Mouse (Mus musculus) MEL (cell line): ENCODE measurements around the gene Ptpa. TPM values are rescaled to one million over a fixed set of nuclear protein-coding genes. Genes with fewer than 3 reads are reported as not detected.

Source experiments
- DNase-seq: peaks from one replicate; pipeline ENCODE4 v3.0.0; 2011; ENCODE audit warnings: low read depth, low spot score
- H3K27ac ChIP-seq: 2 replicates; pipeline ENCODE4 v1.5.1; 2012; ENCODE audit warnings: low read depth, mild to moderate bottlenecking, control low read depth, low read length, moderate library complexity; ENCODE audit not compliant: control insufficient read depth
- H3K27me3 ChIP-seq, 2 experiments: fragments of 150-350 bp in 1 of 2; sonication (generic) in 1 of 2; 2 replicates each; pipeline ENCODE4 v1.6.1; 2012; ENCODE audit warnings: low read length in 2 of 2, mild to moderate bottlenecking in 2 of 2, improper control_type of control experiment in 1 of 2, moderate library complexity in 1 of 2; ENCODE audit not compliant: insufficient read depth in 2 of 2, control insufficient read depth in 1 of 2
- H3K36me3 ChIP-seq, 2 experiments: 2 replicates each; pipeline ENCODE4 v1.6.1; 2012 to 2014; ENCODE audit warnings: low read length in 2 of 2, improper control_type of control experiment in 1 of 2, inconsistent platforms in 1 of 2, mild to moderate bottlenecking in 1 of 2; ENCODE audit not compliant: insufficient read depth in 2 of 2, control insufficient read depth in 1 of 2
- H3K4me1 ChIP-seq, 2 experiments: fragments of 150-350 bp in 1 of 2; sonication (generic) in 1 of 2; 2 replicates each; pipeline ENCODE4 v1.6.1; 2012; ENCODE audit warnings: low read length in 2 of 2, improper control_type of control experiment in 1 of 2, mild to moderate bottlenecking in 1 of 2; ENCODE audit not compliant: insufficient read depth in 2 of 2, control insufficient read depth in 1 of 2
- H3K4me3 ChIP-seq, 2 experiments: fragments of 150-350 bp in 1 of 2; sonication (generic) in 1 of 2; 2 replicates each; pipeline ENCODE4 v1.5.1; 2012; ENCODE audit warnings: low read depth in 2 of 2, low read length in 2 of 2, mild to moderate bottlenecking in 2 of 2, moderate library complexity in 2 of 2, control low read depth in 1 of 2, improper control_type of control experiment in 1 of 2; ENCODE audit not compliant: control insufficient read depth in 1 of 2, insufficient read depth in 1 of 2
- H3K79me2 ChIP-seq: 2 replicates; pipeline ENCODE4 v1.6.1; 2012; ENCODE audit warnings: mild to moderate bottlenecking, low read length, moderate library complexity; ENCODE audit not compliant: control insufficient read depth, poor library complexity, insufficient read depth
- H3K9ac ChIP-seq: 2 replicates; pipeline ENCODE4 v1.6.1; 2012; ENCODE audit warnings: low read depth, mild to moderate bottlenecking, control low read depth, low read length, moderate library complexity; ENCODE audit not compliant: control insufficient read depth, poor library complexity, severe bottlenecking
- H3K9me3 ChIP-seq: fragments of 150-350 bp; sonication (generic); replicated peaks from 2 replicates; pipeline ENCODE4 v1.6.1; 2012; ENCODE audit warnings: mild to moderate bottlenecking, low read length, improper control_type of control experiment, moderate library complexity; ENCODE audit not compliant: insufficient read depth
- BHLHE40 ChIP-seq: IDR thresholded peaks from 2 replicates; pipeline ENCODE4 v1.6.1; 2012; ENCODE audit warnings: low read depth, mild to moderate bottlenecking, inconsistent platforms, low read length, improper control_type of control experiment, borderline replicate concordance
- CHD2 ChIP-seq: IDR thresholded peaks from 2 replicates; pipeline ENCODE4 v1.6.1; 2011; ENCODE audit warnings: low read length, improper control_type of control experiment
- ETS1 ChIP-seq: IDR thresholded peaks from 2 replicates; pipeline ENCODE4 v1.6.1; 2012; ENCODE audit warnings: low read depth, mild to moderate bottlenecking, inconsistent platforms, low read length, improper control_type of control experiment, moderate library complexity
- GABPA ChIP-seq: IDR thresholded peaks from 2 replicates; pipeline ENCODE4 v1.6.1; 2012; ENCODE audit warnings: low read depth, mild to moderate bottlenecking, inconsistent platforms, low read length, improper control_type of control experiment, moderate library complexity
- GATA1 ChIP-seq: IDR thresholded peaks from 2 replicates; pipeline ENCODE4 v1.6.1; 2011; ENCODE audit warnings: low read depth, low read length, improper control_type of control experiment
- KAT2A ChIP-seq: conservative IDR thresholded peaks from 2 replicates; pipeline ENCODE4 v1.6.1; 2012; ENCODE audit warnings: low read depth, low read length, improper control_type of control experiment, inconsistent platforms
- MAX ChIP-seq: IDR thresholded peaks from 2 replicates; pipeline ENCODE4 v1.6.1; 2011; ENCODE audit warnings: low read length, improper control_type of control experiment
- MEF2A ChIP-seq: IDR thresholded peaks from 2 replicates; pipeline ENCODE4 v1.6.1; 2014; ENCODE audit warnings: low read depth, mild to moderate bottlenecking, inconsistent platforms, low read length, improper control_type of control experiment; ENCODE audit not compliant: poor library complexity, insufficient replicate concordance, severe bottlenecking; ENCODE audit errors: extremely low read depth
- MXI1 ChIP-seq: IDR thresholded peaks from 2 replicates; pipeline ENCODE4 v1.6.1; 2011; ENCODE audit warnings: mild to moderate bottlenecking, low read depth, low read length, improper control_type of control experiment
- MYB ChIP-seq: IDR thresholded peaks from 2 replicates; pipeline ENCODE4 v1.6.1; 2011; ENCODE audit warnings: mild to moderate bottlenecking, low read depth, low read length, improper control_type of control experiment
- NELFE ChIP-seq: IDR thresholded peaks from 2 replicates; pipeline ENCODE4 v1.6.1; 2011; ENCODE audit warnings: low read depth, low read length, improper control_type of control experiment
- POLR2A ChIP-seq, 2 experiments: IDR thresholded peaks; 2 replicates each; pipeline ENCODE4 v1.6.1; 2011 to 2012; ENCODE audit warnings: low read length in 2 of 2, mild to moderate bottlenecking in 2 of 2, control low read depth in 1 of 2, improper control_type of control experiment in 1 of 2, low read depth in 1 of 2, moderate library complexity in 1 of 2; ENCODE audit not compliant: control insufficient read depth in 1 of 2, insufficient read depth in 1 of 2, poor library complexity in 1 of 2
- POLR2AphosphoS2 ChIP-seq: IDR thresholded peaks from 2 replicates; pipeline ENCODE4 v1.6.1; 2011; ENCODE audit warnings: low read length, improper control_type of control experiment
- POLR2AphosphoS5 ChIP-seq: IDR thresholded peaks from 2 replicates; pipeline ENCODE4 v1.6.1; 2012; ENCODE audit warnings: low read depth, borderline replicate concordance, mild to moderate bottlenecking, inconsistent platforms, low read length, moderate library complexity, mixed read lengths
- RCOR1 ChIP-seq: IDR thresholded peaks from 2 replicates; pipeline ENCODE4 v1.6.1; 2012; ENCODE audit warnings: low read depth, mild to moderate bottlenecking, inconsistent platforms, low read length, improper control_type of control experiment
- SMC3 ChIP-seq: IDR thresholded peaks from 2 replicates; pipeline ENCODE4 v1.6.1; 2011; ENCODE audit warnings: low read depth, low read length, improper control_type of control experiment
- TAL1 ChIP-seq: IDR thresholded peaks from 2 replicates; pipeline ENCODE4 v1.6.1; 2012; ENCODE audit warnings: mild to moderate bottlenecking, inconsistent platforms, low read length, moderate library complexity, mixed read lengths
- TBP ChIP-seq: IDR thresholded peaks from 2 replicates; pipeline ENCODE4 v1.8.0; 2011; ENCODE audit warnings: low read depth, low read length, improper control_type of control experiment
- ZC3H11A ChIP-seq: IDR thresholded peaks from 2 replicates; pipeline ENCODE4 v1.6.1; 2012; ENCODE audit warnings: low read depth, mild to moderate bottlenecking, inconsistent platforms, low read length, improper control_type of control experiment
- ZKSCAN1 ChIP-seq: IDR thresholded peaks from 2 replicates; pipeline ENCODE4 v1.6.1; 2012; ENCODE audit warnings: low read depth, mild to moderate bottlenecking, inconsistent platforms, low read length, improper control_type of control experiment, moderate library complexity
- ZMIZ1 ChIP-seq: IDR thresholded peaks from 2 replicates; pipeline ENCODE4 v1.6.1; 2012; ENCODE audit warnings: low read depth, mild to moderate bottlenecking, inconsistent platforms, low read length, improper control_type of control experiment, moderate library complexity
- ZNF384 ChIP-seq: IDR thresholded peaks from 2 replicates; pipeline ENCODE4 v1.6.1; 2012; ENCODE audit warnings: low read depth, mild to moderate bottlenecking, inconsistent platforms, low read length, improper control_type of control experiment
- polyA plus RNA-seq, 2 experiments: library from polyadenylated mRNA; stranded (reverse) in 1 of 2; unstranded in 1 of 2; fragments of >175 nt in 1 of 2; fragments of >200 nt in 1 of 2; gene quantifications; 2 replicates each; pipeline versions ENCODE4 v1.2.1 to v1.2.4; 2012; ENCODE audit warnings: low replicate concordance in 2 of 2, low read depth in 1 of 2; ENCODE audit not compliant: insufficient read length in 2 of 2, insufficient read depth in 1 of 2, missing spikeins in 1 of 2
- total RNA-seq: library from RNA; depleted of rRNA; stranded (reverse); fragments of 300-350 nt; gene quantifications from 2 replicates; pipeline ENCODE4 v1.2.3, GENCODE M21; 2012

Gene Ptpa
- total and polyA plus RNA-seq, 3 experiments = 159 to 382 TPM; not detected in 1

DNA sequence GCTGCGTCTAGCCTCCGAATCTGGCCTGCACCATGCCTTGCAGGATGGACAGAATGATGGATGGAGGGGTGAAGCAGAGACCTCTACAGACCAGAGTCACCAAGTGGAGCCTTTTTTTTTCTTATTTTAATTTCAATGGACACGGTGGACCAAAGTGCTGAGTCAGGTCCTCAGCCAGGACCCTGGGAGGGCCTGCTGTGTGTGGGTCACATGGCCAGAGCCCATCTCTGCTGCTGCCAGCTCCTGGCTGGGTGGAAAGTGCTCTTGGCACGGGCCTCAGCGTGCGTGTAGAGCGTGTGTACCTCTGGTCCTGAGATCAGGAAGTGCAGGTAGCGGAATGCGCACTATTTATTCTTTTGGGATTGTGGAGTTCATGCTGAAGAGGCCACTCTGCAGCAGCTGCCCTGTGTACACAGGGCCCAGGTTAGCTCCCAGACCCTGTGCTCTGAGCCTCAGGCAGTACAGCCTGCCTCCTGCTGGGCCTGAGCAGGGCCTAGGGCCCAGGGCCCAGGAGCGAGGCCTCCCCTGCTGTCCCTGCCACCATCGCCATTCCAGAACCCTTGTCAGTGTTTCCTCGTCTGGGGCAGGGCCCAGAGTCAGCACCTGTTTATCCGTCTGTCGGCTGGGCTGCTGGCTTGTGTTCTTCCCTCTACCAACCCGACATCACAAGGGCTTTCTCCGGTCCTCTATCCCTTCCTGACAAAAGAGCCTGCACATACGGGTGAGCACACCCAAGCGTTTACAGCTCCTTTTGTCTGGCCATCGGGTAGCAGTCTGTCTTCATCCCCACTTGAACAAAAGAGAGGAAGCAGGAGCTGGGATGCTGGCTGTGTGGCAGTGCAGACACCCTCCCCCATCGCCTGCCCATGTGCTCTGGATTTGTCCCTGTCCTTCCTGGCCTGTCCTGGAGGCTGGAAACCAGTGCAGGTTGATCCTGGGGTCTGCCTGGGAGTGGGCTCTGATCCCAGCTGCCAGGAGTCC lies 16.4 kb upstream of the Ptpa start:
- no peaks in the 10 kb centered on the region; a peak in 1 of 4 replicates for H3K36me3 ChIP-seq

DNA sequence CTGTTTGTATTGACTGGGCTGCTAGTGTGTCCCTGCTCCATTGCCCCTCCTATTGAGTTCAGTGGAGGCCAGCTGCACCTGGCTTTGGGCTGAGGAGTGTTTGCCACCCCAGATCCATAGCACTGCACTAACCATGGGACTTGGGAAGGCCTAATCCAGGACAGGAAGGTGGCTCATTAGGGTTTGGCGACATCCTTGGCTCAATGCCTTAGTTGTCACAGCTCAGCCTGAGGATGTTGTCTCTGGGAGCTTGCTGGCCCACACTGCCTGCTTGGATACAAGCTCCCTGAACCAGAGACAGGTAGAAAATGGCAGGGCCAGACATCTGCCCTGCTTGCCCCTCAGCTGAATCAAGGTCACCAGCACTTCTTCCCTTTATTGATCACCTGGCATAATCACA lies 14.3 kb upstream of the Ptpa start:
- Histone ChIP-seq H3K9me3 (no peaks in the 10 kb centered on the region), H3K4me1 (no peaks in the 10 kb centered on the region), H3K9ac (no peak overlapping the region), H3K79me2 (no peaks in the 10 kb centered on the region), H3K36me3 (peaks cover 0 to 2% of the 10 kb centered on the region in 2 experiments; a peak in 2 of 4 replicates), H3K4me3 (no peak overlapping the region)
- DNase-seq = no peak
- TF ChIP-seq RCOR1 = no peak
- TF ChIP-seq ZMIZ1 = no peak
- TF ChIP-seq POLR2AphosphoS5 = no peak
- TF ChIP-seq NELFE = no peak
- TF ChIP-seq ZNF384 = no peak
- TF ChIP-seq GATA1 = no peak
- TF ChIP-seq ZC3H11A = no peak
- no peak for TF ChIP-seq MYB
- TF ChIP-seq SMC3 = no peak
- TF ChIP-seq MAX = no peak
- no peak for TF ChIP-seq BHLHE40
- TF ChIP-seq ETS1 = no peak
- no peak for TF ChIP-seq TBP
- TF ChIP-seq, all 39 proteins: peak for 0
- Histone ChIP-seq H3K27ac (no peak overlapping the region), H3K27me3 (no peaks in the 10 kb centered on the region)

More for the DNA sequence above, 16.4 kb upstream of the Ptpa start:
- DNase-seq = no peak
- Histone ChIP-seq H3K27ac (no peak overlapping the region), H3K4me3 (no peak overlapping the region), H3K4me1 (no peaks in the 10 kb centered on the region), H3K27me3 (no peaks in the 10 kb centered on the region), H3K9ac (no peak overlapping the region), H3K9me3 (no peaks in the 10 kb centered on the region), H3K79me2 (0 out of 2 replicates have a peak, but pooled peaks cover 1% of the 10 kb centered on the region)
- TF ChIP-seq GABPA (no peak), POLR2A (IDR thresholded peaks at IDR 0.05; ENCODE audit: control insufficient read depth in 1 of 2, insufficient read depth in 1 of 2, low read depth in 1 of 2, low read length in 2 of 2, poor library complexity in 1 of 2) (no peak), POLR2AphosphoS2 (no peak), ETS1 (no peak), GATA1 (no peak), KAT2A (no peak), POLR2AphosphoS5 (no peak), BHLHE40 (no peak), MXI1 (no peak), CHD2 (no peak), MEF2A (no peak), ZKSCAN1 (no peak), TAL1 (no peak)
